Mouse (Mus musculus): ENCODE results near the gene Upk3bl.

Gene Upk3bl

DNA sequence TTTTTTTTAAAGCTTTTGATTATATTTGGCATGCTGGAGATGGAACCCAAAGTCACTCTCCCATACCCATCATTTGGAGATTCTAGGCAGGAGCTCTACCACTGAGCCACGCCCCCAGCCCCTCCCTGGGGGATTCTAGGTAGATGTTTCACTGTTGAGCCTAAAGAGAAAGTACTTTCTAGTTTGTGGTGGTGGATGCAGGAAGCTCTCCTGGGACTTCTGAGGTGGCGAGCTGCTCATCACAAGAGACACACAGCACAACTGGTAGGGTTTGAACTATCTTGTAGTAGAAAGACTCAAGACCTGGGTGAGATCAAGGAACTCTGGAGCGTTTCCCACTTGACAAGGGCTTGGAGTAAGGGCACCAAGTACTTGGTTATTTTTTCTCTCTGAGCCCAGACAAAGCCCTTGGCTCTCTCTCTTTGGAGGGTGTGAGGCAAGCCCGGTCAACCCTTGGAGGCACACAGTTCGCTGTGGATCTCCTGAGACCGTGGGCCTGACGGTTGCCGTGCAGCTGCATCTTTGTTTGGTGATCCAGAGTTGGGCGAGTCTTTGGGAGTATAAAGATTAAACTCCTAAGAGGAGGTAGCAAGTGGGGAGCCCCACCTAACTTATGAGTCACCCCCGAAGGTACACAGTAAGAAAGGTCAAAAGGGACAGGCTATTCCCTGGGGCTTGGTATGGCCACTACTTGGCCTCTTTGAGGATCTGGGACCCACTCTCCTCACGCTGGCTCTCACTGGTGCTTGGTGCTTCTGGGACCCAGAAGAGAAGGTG lies at the start of gene Upk3bl:
TSS of gene Upk3bl (plus strand) at position 192 of the 777 bp plus-strand sequence.
- DNase-seq: no peak

DNA sequence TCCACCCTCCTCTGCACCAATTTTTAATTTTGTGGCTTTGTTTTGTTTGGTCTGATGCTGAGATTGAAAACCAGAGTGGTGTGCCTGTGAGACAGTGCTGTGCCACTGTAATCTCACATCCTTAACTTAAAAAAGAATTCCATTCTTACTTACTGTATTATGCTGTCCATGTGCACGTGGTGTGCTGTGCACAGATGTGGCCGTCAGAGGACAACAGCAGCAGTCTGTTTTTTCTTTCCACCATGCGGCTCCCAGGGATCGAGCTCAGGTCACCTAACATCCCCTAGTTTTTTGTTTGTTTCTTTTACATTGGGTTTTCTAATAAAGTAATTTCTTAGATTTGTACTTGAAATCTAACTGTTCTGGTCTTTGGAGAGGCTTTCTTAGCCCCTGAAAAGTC lies 49.8 kb upstream of the Upk3bl start:
- no peak for DNase-seq

DNA sequence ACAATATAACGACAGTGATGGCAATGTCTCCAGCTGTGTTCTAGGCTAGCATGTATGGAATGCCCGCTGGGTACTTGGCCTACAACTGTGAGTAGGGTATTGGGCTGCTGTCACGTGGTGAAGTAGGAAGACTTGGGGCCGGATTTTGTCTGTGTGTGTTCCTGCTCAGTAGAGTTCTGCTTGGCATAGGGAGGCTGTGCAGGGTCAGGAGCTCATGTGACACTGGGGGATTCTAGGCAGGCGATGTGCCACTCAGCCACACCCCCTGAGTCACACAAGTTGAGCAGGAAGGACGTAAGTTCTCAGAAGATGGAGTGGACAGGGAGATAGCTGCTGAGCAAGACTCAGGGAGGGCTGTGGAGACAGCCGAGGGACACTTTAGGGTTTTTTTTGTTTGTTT lies 46.5 kb upstream of the Upk3bl start:
- DNase-seq: no peak

DNA sequence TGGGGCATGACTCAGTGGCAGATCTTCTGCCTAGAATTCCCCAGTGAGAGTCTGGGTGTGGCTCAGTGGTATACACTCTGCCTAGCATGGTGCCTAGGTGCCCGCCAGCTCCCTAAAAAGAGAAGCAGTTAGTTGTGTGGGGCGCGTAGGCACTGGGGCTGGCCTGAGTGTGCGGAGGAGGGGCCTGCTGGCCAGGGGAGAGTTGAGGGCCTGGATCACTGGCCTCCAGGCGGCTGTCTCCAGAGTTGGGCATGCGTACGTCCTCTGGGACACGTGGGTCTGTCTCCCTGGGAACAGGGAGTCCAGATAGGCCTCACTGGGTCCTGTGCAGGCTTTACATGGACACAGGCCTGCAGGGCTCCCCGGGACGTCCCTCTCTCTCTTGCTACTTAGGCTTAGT lies 39.4 kb upstream of the Upk3bl start:
- no peak for DNase-seq

DNA sequence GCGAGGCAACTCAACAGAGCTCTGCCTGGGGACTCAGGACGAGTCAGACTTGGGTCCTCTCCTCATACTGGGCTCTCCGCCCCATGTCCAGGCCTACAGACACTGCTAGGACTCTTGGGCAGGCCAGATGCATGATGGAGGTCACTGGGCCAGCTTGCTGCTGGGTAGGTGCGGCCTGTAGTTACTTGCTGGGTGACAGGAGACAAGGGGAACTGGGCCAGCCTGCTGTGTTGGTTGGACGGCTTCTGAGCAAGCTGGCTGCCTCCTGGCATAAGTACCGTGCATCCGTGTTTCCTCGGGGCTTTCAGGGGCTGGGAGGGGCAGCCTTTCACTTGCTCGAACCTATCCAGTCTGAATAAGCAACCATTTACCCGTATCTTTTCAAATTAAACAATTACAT lies 38.7 kb upstream of the Upk3bl start:
- no peak for DNase-seq

DNA sequence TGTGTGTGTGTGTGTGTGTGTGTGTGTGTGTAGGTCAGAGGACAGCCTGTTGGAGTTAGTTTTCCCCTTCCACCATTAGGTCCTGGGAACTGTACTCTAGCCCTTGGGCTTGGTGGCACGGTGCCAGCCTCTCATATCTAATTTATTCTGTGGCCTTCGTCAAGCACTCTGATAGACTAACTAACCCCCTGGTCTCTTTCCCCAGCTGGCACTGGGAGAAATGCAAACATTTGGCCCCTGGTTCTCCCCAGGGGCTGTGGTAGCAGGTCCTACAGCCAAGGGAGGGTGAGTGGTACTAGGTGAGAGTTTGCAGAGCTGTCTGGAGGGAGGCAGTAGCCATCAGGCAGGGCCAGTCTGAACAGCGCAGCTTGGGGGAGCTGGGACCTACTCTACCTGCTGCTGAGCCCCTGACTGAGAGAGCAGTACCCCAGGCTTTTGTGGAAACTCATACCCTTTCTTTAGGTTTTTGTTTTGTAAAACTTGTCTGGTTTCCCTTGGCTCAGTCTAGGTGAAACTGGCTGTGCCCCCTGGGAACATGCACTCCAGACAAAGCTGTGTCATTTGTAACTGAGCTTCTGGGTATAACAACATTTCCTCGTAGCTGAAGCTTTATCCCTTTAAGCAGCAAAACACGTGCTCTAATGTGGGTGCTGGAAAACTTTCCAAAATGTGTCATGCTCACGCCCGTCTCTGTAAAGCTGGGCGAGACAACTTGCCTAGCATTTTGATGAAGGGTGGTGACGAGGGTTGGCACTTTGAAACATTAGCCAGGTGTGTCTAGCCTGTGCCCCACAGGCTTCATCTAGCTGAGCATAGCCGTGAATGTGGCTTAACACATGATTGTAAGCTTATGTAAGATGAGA lies 38.0 kb upstream of the Upk3bl start:
- no peak for DNase-seq

DNA sequence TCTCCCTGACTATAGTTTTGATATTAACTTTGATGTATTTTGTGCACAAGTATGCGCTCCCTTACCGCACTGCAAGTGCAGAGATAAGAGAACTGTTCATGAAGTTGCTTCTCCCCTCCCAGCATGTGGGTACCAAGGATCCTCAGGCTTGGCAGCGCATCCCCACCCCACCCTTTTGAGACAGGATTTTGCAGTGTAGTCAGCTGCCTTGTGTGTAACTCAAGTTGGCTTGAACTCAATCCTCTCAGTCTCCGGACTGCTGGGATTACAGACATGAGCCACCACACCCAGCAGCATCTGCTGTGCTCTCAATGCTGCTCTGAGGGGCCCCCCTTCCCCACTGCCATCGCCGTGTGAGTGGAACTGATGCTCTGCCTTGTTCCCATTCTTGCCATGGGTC lies 37.0 kb upstream of the Upk3bl start:
- no peak for DNase-seq

DNA sequence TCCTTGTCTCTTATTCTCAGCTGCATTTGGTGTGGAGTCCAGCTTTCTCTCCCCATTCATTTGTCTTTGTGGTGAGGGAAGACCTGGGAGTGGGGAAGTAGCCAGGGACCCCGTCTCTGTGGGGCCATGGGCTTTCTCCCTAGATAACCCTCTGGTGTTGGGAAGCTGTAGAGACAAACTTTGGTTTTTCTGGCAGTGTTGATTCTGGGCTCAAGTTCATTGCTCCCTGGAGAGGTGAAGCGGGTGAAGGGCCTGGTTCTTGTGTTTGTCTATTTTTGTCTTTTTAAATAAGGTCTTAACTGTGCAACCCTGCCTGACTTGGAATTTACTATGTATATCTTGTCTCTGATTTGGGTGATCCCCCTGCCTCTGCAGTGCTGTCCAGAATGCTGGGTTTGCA lies 35.6 kb upstream of the Upk3bl start:
- DNase-seq: no peak

GRCm38 (mm10) chr5:136019907-136020306 lies 34.4 kb upstream of the Upk3bl start:
- DNase-seq: no peak

DNA sequence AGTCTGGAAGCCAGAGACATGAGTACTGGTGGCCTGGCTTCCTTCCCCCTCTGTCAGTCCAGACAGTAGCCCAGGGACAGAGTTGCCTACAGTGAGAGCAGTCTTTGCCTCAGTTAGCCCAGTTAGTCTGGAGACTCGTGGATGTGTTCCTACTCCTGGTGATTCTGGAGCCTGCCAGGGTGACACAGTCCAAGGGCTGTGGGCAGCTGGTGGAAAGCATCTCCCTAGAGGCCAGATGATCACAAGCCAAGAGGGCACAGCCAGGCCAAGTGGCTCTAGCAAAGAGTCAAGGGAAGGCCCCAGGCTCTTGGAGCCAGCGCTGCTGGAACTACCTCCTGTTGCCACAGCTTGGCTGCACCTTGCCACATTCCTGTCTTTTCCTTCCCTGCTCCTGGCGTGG lies 28.6 kb upstream of the Upk3bl start:
- DNase-seq: no peak

- DNase-seq: no peak
Observed at GRCm38 (mm10) chr5:136026859-136027258, 27.4 kb upstream of the Upk3bl start.

GRCm38 (mm10) chr5:136027612-136028311 lies 26.5 kb upstream of the Upk3bl start:
- no peak for DNase-seq

GRCm38 (mm10) chr5:136034868-136035267 lies 19.4 kb upstream of the Upk3bl start:
- no peak for DNase-seq

- no peak for DNase-seq
Observed at GRCm38 (mm10) chr5:136035285-136035684, 19.0 kb upstream of the Upk3bl start.

DNA sequence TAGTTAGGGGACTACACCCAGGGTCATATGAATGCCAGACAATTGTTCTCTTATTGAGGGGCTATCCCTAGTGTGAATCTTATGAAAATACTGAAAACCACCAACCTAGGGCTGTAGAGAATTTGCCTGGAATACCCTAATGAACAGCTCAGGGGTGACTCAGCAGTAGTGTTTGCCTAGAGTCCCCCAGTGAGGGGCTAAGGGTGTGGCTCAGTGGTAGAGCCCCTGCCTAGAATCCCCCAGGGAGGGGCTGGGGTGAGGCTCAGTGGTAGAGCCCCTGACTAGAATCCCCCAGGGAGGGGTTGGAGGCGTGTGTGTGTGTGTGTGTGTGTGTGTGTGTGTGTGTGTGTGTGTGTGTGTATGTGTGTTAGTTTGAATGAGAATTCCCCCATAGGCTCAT lies 17.6 kb upstream of the Upk3bl start:
- no peak for DNase-seq

GRCm38 (mm10) chr5:136038258-136039214 lies 15.8 kb upstream of the Upk3bl start, which contains the start of gene Upk3b:
TSS of gene Upk3b (plus strand) at chr5:136038496.
- no peak for DNase-seq

DNA sequence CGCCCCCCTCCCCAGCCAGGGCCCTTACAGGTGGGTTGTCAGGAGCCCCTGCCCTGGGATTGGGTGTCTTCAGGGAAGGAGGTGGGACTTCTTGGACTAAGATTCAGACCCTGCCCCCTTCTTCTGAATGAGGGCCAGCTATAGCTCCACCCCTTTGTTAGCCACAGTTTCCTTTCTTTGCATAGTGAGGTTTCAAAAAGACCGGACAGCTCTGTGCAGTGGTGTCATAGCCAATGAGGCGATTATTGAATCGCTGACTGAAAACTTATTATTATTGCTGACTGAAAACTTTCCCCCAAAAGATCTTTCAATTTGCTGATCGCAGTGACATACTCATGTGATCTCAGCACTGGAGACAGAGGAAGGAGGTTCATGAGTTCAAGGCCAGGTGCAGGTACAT lies 14.1 kb upstream of the Upk3bl start:
- DNase-seq: no peak

GRCm38 (mm10) chr5:136041260-136041659 lies 13.0 kb upstream of the Upk3bl start:
- DNase-seq: no peak

- DNase-seq: no peak
Observed at GRCm38 (mm10) chr5:136041666-136042065, 12.6 kb upstream of the Upk3bl start.

DNA sequence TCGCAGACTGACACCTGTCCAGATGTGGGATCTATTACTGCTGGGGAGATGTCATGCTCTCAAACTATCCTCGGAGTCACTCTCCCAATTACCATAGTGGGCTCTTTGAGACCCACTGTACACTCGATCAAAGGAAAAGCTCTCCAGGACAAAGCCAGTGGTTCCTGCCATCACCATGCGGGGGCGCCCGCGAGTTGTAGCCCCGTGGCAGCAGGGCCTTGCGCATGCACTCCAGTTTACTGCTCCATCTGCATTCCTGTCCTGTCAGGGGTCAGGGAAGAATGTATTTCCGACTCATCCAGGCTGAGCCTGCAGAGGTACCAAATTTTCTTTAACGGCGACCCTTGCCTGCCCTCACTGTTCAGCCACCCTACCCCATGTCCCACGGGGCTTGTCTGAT lies 9.4 kb upstream of the Upk3bl start:
- peak in 1 of 2 experiments; percentile 22 for DNase-seq

GRCm38 (mm10) chr5:136045408-136045807 lies 8.9 kb upstream of the Upk3bl start:
- peak in 1 of 2 experiments; percentile 19 for DNase-seq

GRCm38 (mm10) chr5:136045987-136046386 lies 8.3 kb upstream of the Upk3bl start:
- DNase-seq: peak; percentile 60 to 87
